Mouse (Mus musculus) kidney, adult 11 months (tissue): ENCODE data around the gene Abi2.

ENCODE experiments used
- DNase-seq: peaks from one replicate; pipeline ENCODE4 v3.0.0; 2022

Gene Abi2

GRCm38 (mm10) chr1:60490510-60490909 lies 81.1 kb downstream of the Abi2 start:
- no peak for DNase-seq

- no peak for DNase-seq
Measured at GRCm38 (mm10) chr1:60492404-60492803, 83.0 kb downstream of the Abi2 start.

GRCm38 (mm10) chr1:60493421-60493820 lies 84.0 kb downstream of the Abi2 start:
- DNase-seq: no peak

- DNase-seq: no peak
Measured at GRCm38 (mm10) chr1:60503456-60503855, 94.0 kb downstream of the Abi2 start.

GRCm38 (mm10) chr1:60510584-60510983 lies 101.2 kb downstream of the Abi2 start:
- DNase-seq: no peak

- DNase-seq: no peak
Measured at GRCm38 (mm10) chr1:60530107-60530506, 120.7 kb downstream of the Abi2 start.

GRCm38 (mm10) chr1:60530636-60531035 lies 121.2 kb downstream of the Abi2 start:
- DNase-seq: no peak
